Comparison of ENCODE assay signal across 12 mouse cellular contexts in genomic region chr10:44599331-44599963, GRCm38 (mm10).
DNase-seq lines count a peak whose midpoint lies in the region; ATAC-seq and TF ChIP-seq lines count a peak whose summit lies in the region.
"Had no signal": no experiment of that assay in that cellular context is flagged by ENCODE, and none has a peak within 500 bp of the region (broad histone marks: within the 10 kb centered on the region; RNA-seq: fewer than 3 reads in every experiment).

No protein-coding gene starts in this region.

- H3K9ac ChIP-seq in limb, embryonic 11.5 days (ENCODE audit: low read length): no peak overlapping the region
- no peak overlapping the region for H3K9ac ChIP-seq in lung, postnatal 0 days (replicated peaks; ENCODE audit: low read depth)
- H3K9ac ChIP-seq: midbrain, embryonic 15.5 days had no signal

- no peak for TF ChIP-seq CTCF in spleen, adult 2 months (IDR thresholded peaks at IDR 0.05; ENCODE audit: extremely low read depth, insufficient read depth, insufficient read length, insufficient replicate concordance)
- no peak for TF ChIP-seq CTCF in lung, postnatal 0 days (IDR thresholded peaks at IDR 0.05)

- peak overlapping the region; percentile 1; the same call in 1 of the 2 replicates for H3K4me2 ChIP-seq in limb, embryonic 11.5 days (ENCODE audit: low read depth, severe bottlenecking)
- no peak overlapping the region for H3K4me2 ChIP-seq in lung, postnatal 0 days (replicated peaks; ENCODE audit: low read depth, low read length)
- H3K4me2 ChIP-seq: midbrain, embryonic 15.5 days had no signal

- H3K4me1 ChIP-seq in spleen, adult 2 months (ENCODE audit: control insufficient read depth, insufficient read depth, insufficient read length): peaks cover 2% of the 10 kb centered on the region; the same call in 1 of the 2 replicates
- H3K4me1 ChIP-seq in limb, embryonic 11.5 days (ENCODE audit: control insufficient read depth, insufficient read depth, low read length): peaks cover 7% of the 10 kb centered on the region; the same call in 1 of the 2 replicates
- no peaks in the 10 kb centered on the region for H3K4me1 ChIP-seq in lung, postnatal 0 days (ENCODE audit: insufficient read depth, low read depth, low read length)
- H3K4me1 ChIP-seq: midbrain, embryonic 15.5 days had no signal

- H3K27me3 ChIP-seq in spleen, adult 2 months (ENCODE audit: control insufficient read depth, insufficient read depth, low read length): no peaks in the 10 kb centered on the region
- no peaks in the 10 kb centered on the region for H3K27me3 ChIP-seq in limb, embryonic 11.5 days (ENCODE audit: control insufficient read depth, insufficient read depth, low read length)
- no peaks in the 10 kb centered on the region for H3K27me3 ChIP-seq in lung, postnatal 0 days (replicated peaks; ENCODE audit: insufficient read depth, low read length)
- H3K27me3 ChIP-seq: midbrain, embryonic 15.5 days had no signal

- no peaks in the 10 kb centered on the region for H3K36me3 ChIP-seq in spleen, adult 2 months (ENCODE audit: control insufficient read depth, insufficient read depth, low read length)
- H3K36me3 ChIP-seq in limb, embryonic 11.5 days (ENCODE audit: control insufficient read depth, insufficient read depth, low read length): no peaks in the 10 kb centered on the region
- H3K36me3 ChIP-seq in lung, postnatal 0 days (ENCODE audit: insufficient read depth, low read length): no peaks in the 10 kb centered on the region
- H3K36me3 ChIP-seq: midbrain, embryonic 15.5 days had no signal

- no peak for ATAC-seq in limb, embryonic 11.5 days (ENCODE audit: insufficient number of reproducible peaks, low FRiP score, low TSS enrichment, low read depth)
- ATAC-seq in lung, postnatal 0 days: no peak
- ATAC-seq: inflammation-experienced regulatory T-cells, adult 6 months; midbrain, embryonic 15.5 days had no signal

- 34% methylated on average over 10 of the region's 10 CpGs for WGBS in spleen, adult 2 months
- 27% methylated on average over 10 of the region's 10 CpGs for WGBS in limb, embryonic 11.5 days
- 69% methylated on average over 10 of the region's 10 CpGs for WGBS in lung, postnatal 0 days

- TF ChIP-seq POLR2A in spleen, adult 2 months (IDR thresholded peaks at IDR 0.05; ENCODE audit: low read depth, low read length): no peak

- peak overlapping the region; percentile 64 for H3K27ac ChIP-seq in spleen, adult 2 months (ENCODE audit: insufficient read depth, low read length)
- no peak overlapping the region; the same call in 1 of the 2 replicates for H3K27ac ChIP-seq in limb, embryonic 11.5 days (replicated peaks; ENCODE audit: low read depth, low read length)
- no peak overlapping the region for H3K27ac ChIP-seq in lung, postnatal 0 days (ENCODE audit: low read length)
- H3K27ac ChIP-seq: midbrain, embryonic 15.5 days had no signal

- DNase-seq in embryo, embryonic 10 days (ENCODE audit: low spot score): peak; percentile 10
- DNase-seq in embryo, embryonic 11 days: no peak
- DNase-seq in spleen, adult 2 months (ENCODE audit: low read depth in 1 of 2, low spot score in 2 of 2): no peak
- no peak for DNase-seq in spleen, postnatal 36 days (ENCODE audit: low spot score in 2 of 2)
- peak; percentile 27 for DNase-seq in limb, embryonic 11.5 days (ENCODE audit: low spot score)
- DNase-seq in left cerebral cortex, postnatal 14 days (ENCODE audit: low spot score in 2 of 2): no peak
- no peak for DNase-seq in gastrocnemius, postnatal 36 days
- DNase-seq in lung, postnatal 0 days (ENCODE audit: low spot score): no peak
- DNase-seq: cerebellum, postnatal 25 days; kidney, postnatal 36 days had no signal

- no peak for TF ChIP-seq EP300 in lung, postnatal 0 days (IDR thresholded peaks at IDR 0.05)

- H3K9me3 ChIP-seq in limb, embryonic 11.5 days (ENCODE audit: control insufficient read depth, low read length): no peaks in the 10 kb centered on the region
- no peaks in the 10 kb centered on the region for H3K9me3 ChIP-seq in lung, postnatal 0 days (ENCODE audit: low read length)
- H3K9me3 ChIP-seq: midbrain, embryonic 15.5 days had no signal

- intact Hi-C loops in left cerebral cortex, postnatal 14 days (cut with DNase I): no loop called here
- intact Hi-C loops in gastrocnemius, postnatal 36 days (cut with DNase I): no loop called here

- peak overlapping the region; percentile 31; the same call in 1 of the 2 replicates for H3K4me3 ChIP-seq in spleen, adult 2 months (ENCODE audit: extremely low read depth, insufficient read depth, insufficient read length)
- H3K4me3 ChIP-seq in limb, embryonic 11.5 days (ENCODE audit: low read depth, low read length): no peak overlapping the region
- H3K4me3 ChIP-seq in lung, postnatal 0 days (ENCODE audit: low read depth, low read length): no peak overlapping the region
- H3K4me3 ChIP-seq: midbrain, embryonic 15.5 days had no signal

Comparison
In these comparisons a context has a peak if more than half of its experiments do, and no peak if none do; other contexts are left out.
1. DNase-seq: peak in embryo, embryonic 10 days (single experiment) and limb, embryonic 11.5 days (single experiment); none in embryo, embryonic 11 days (single experiment), spleen, adult 2 months (0 of 2), spleen, postnatal 36 days (0 of 2), left cerebral cortex, postnatal 14 days (0 of 2), gastrocnemius, postnatal 36 days (0 of 2) and lung, postnatal 0 days (single experiment).